Mouse (Mus musculus): Measurements from ENCODE around the gene Rsu1. TPM values are rescaled to one million over a fixed set of nuclear protein-coding genes. Genes with fewer than 3 reads are reported as not detected.

Rsu1 gene
- polyA plus RNA-seq, 1 experiment from 2014 or later: 50.0 TPM

GRCm38 (mm10) chr2:13132406-13132805 lies 138.8 kb downstream of the Rsu1 start:
- H3K4me2 ChIP-seq: no peak overlapping the region
- 88% methylated on average over 8 of the region's 8 CpGs for WGBS
- no peaks in the 10 kb centered on the region for H3K9me3 ChIP-seq (replicated peaks)
- H3K9ac ChIP-seq: no peak overlapping the region
- H3K4me3 ChIP-seq: no peak overlapping the region
- no peak overlapping the region for H3K27ac ChIP-seq
- H3K4me1 ChIP-seq: no peaks in the 10 kb centered on the region
- no peaks in the 10 kb centered on the region for H3K27me3 ChIP-seq
- no peak for ATAC-seq
- H3K36me3 ChIP-seq (ENCODE audit: poor library complexity, severe bottlenecking): no peaks in the 10 kb centered on the region

GRCm38 (mm10) chr2:13129859-13130258 lies 141.4 kb downstream of the Rsu1 start:
- Histone ChIP-seq H3K4me2 (no peak overlapping the region), H3K9ac (no peak overlapping the region), H3K9me3 (replicated peaks) (no peaks in the 10 kb centered on the region), H3K36me3 (ENCODE audit: poor library complexity, severe bottlenecking) (no peaks in the 10 kb centered on the region), H3K27me3 (no peaks in the 10 kb centered on the region), H3K4me1 (no peaks in the 10 kb centered on the region), H3K27ac (no peak overlapping the region), H3K4me3 (no peak overlapping the region)
- ATAC-seq: peak; percentile 33; the same call in 1 of the 2 replicates
- 51% methylated on average over 10 of the region's 10 CpGs for WGBS

- no peak overlapping the region for H3K9ac ChIP-seq
- H3K4me2 ChIP-seq: no peak overlapping the region; the same call in 1 of the 2 replicates
- no peak overlapping the region for H3K4me3 ChIP-seq
Observed at GRCm38 (mm10) chr2:13129337-13129736, 141.9 kb downstream of the Rsu1 start.

GRCm38 (mm10) chr2:13120461-13120860 lies 150.8 kb downstream of the Rsu1 start:
- no peak for ATAC-seq
- Histone ChIP-seq H3K9me3 (replicated peaks) (no peaks in the 10 kb centered on the region), H3K4me2 (no peak overlapping the region), H3K27ac (no peak overlapping the region), H3K9ac (no peak overlapping the region), H3K27me3 (no peaks in the 10 kb centered on the region), H3K4me1 (no peaks in the 10 kb centered on the region), H3K4me3 (no peak overlapping the region), H3K36me3 (ENCODE audit: poor library complexity, severe bottlenecking) (no peaks in the 10 kb centered on the region)
- WGBS: 69% methylated on average over 5 of the region's 5 CpGs

More at GRCm38 (mm10) chr2:13129337-13129736, 141.9 kb downstream of the Rsu1 start:
- peak; percentile 57 for ATAC-seq
- Histone ChIP-seq H3K9me3 (replicated peaks) (no peaks in the 10 kb centered on the region), H3K36me3 (ENCODE audit: poor library complexity, severe bottlenecking) (no peaks in the 10 kb centered on the region), H3K4me1 (no peaks in the 10 kb centered on the region), H3K27me3 (no peaks in the 10 kb centered on the region), H3K27ac (no peak overlapping the region)
- 52% methylated on average over 10 of the region's 10 CpGs for WGBS

- H3K27me3 ChIP-seq: no peaks in the 10 kb centered on the region
- H3K4me2 ChIP-seq: no peak overlapping the region
- H3K4me3 ChIP-seq: no peak overlapping the region
- 76% methylated on average over 4 of the region's 4 CpGs for WGBS
- no peak for ATAC-seq
- H3K36me3 ChIP-seq (ENCODE audit: poor library complexity, severe bottlenecking): no peaks in the 10 kb centered on the region
- H3K27ac ChIP-seq: no peak overlapping the region
- H3K4me1 ChIP-seq: no peaks in the 10 kb centered on the region
- no peak overlapping the region for H3K9ac ChIP-seq
- no peaks in the 10 kb centered on the region for H3K9me3 ChIP-seq (replicated peaks)
Observed at GRCm38 (mm10) chr2:13117896-13118295, 153.3 kb downstream of the Rsu1 start.

GRCm38 (mm10) chr2:13106531-13106930 lies 164.7 kb downstream of the Rsu1 start:
- H3K9ac ChIP-seq: no peak overlapping the region
- no peaks in the 10 kb centered on the region for H3K36me3 ChIP-seq (ENCODE audit: poor library complexity, severe bottlenecking)
- H3K9me3 ChIP-seq (replicated peaks): no peaks in the 10 kb centered on the region
- no peak overlapping the region for H3K27ac ChIP-seq
- H3K4me3 ChIP-seq: no peak overlapping the region
- no peak for ATAC-seq
- H3K4me2 ChIP-seq: no peak overlapping the region
- H3K27me3 ChIP-seq: no peaks in the 10 kb centered on the region
- H3K4me1 ChIP-seq: no peaks in the 10 kb centered on the region
- 48% methylated on average over 4 of the region's 4 CpGs for WGBS

- 47% methylated on average over 2 of the region's 2 CpGs for WGBS
- Histone ChIP-seq H3K9me3 (replicated peaks) (no peaks in the 10 kb centered on the region), H3K4me3 (no peak overlapping the region), H3K4me2 (no peak overlapping the region), H3K36me3 (ENCODE audit: poor library complexity, severe bottlenecking) (no peaks in the 10 kb centered on the region), H3K27me3 (no peaks in the 10 kb centered on the region), H3K9ac (no peak overlapping the region), H3K4me1 (no peaks in the 10 kb centered on the region), H3K27ac (no peak overlapping the region)
- ATAC-seq: no peak
Observed at GRCm38 (mm10) chr2:13104388-13104787, 166.8 kb downstream of the Rsu1 start.

GRCm38 (mm10) chr2:13103797-13104200 lies 167.4 kb downstream of the Rsu1 start:
- no peak overlapping the region for H3K4me2 ChIP-seq
- H3K9ac ChIP-seq: no peak overlapping the region
- WGBS: 72% methylated on average over 7 of the region's 7 CpGs
- H3K27ac ChIP-seq: no peak overlapping the region
- H3K4me3 ChIP-seq: no peak overlapping the region
- ATAC-seq: no peak
- no peaks in the 10 kb centered on the region for H3K36me3 ChIP-seq (ENCODE audit: poor library complexity, severe bottlenecking)
- no peaks in the 10 kb centered on the region for H3K4me1 ChIP-seq
- no peaks in the 10 kb centered on the region for H3K27me3 ChIP-seq
- H3K9me3 ChIP-seq (replicated peaks): no peaks in the 10 kb centered on the region

GRCm38 (mm10) chr2:13094045-13094444 lies 177.2 kb downstream of the Rsu1 start:
- no peak overlapping the region for H3K4me3 ChIP-seq
- no peak overlapping the region for H3K4me2 ChIP-seq
- 95% methylated on average over 5 of the region's 5 CpGs for WGBS
- H3K9me3 ChIP-seq (replicated peaks): no peaks in the 10 kb centered on the region
- H3K4me1 ChIP-seq: no peaks in the 10 kb centered on the region
- H3K27me3 ChIP-seq: no peaks in the 10 kb centered on the region
- no peak for ATAC-seq
- no peak overlapping the region for H3K27ac ChIP-seq
- H3K9ac ChIP-seq: no peak overlapping the region
- H3K36me3 ChIP-seq (ENCODE audit: poor library complexity, severe bottlenecking): no peaks in the 10 kb centered on the region

- Histone ChIP-seq H3K4me2 (no peak overlapping the region), H3K27me3 (no peaks in the 10 kb centered on the region), H3K4me3 (no peak overlapping the region), H3K9ac (no peak overlapping the region), H3K36me3 (ENCODE audit: poor library complexity, severe bottlenecking) (no peaks in the 10 kb centered on the region), H3K27ac (no peak overlapping the region), H3K4me1 (no peaks in the 10 kb centered on the region), H3K9me3 (replicated peaks) (no peaks in the 10 kb centered on the region)
- WGBS: 82% methylated on average over 1 of the region's 1 CpGs
- ATAC-seq: no peak
Observed at GRCm38 (mm10) chr2:13093570-13093969, 177.6 kb downstream of the Rsu1 start.

GRCm38 (mm10) chr2:13091399-13092015 lies 179.7 kb downstream of the Rsu1 start:
- Histone ChIP-seq H3K27ac (no peak overlapping the region), H3K9me3 (replicated peaks) (no peaks in the 10 kb centered on the region), H3K9ac (no peak overlapping the region), H3K27me3 (no peaks in the 10 kb centered on the region), H3K36me3 (ENCODE audit: poor library complexity, severe bottlenecking) (no peaks in the 10 kb centered on the region), H3K4me2 (no peak overlapping the region), H3K4me1 (no peaks in the 10 kb centered on the region), H3K4me3 (no peak overlapping the region)
- no peak for ATAC-seq
- 95% methylated on average over 5 of the region's 5 CpGs for WGBS

- Histone ChIP-seq H3K4me3 (no peak overlapping the region), H3K9me3 (replicated peaks) (no peaks in the 10 kb centered on the region), H3K4me1 (no peaks in the 10 kb centered on the region), H3K36me3 (ENCODE audit: poor library complexity, severe bottlenecking) (no peaks in the 10 kb centered on the region), H3K27me3 (no peaks in the 10 kb centered on the region), H3K4me2 (no peak overlapping the region), H3K27ac (no peak overlapping the region), H3K9ac (no peak overlapping the region)
- no peak for ATAC-seq
- WGBS: 97% methylated on average over 1 of the region's 1 CpGs
Observed at GRCm38 (mm10) chr2:13090841-13091240, 180.4 kb downstream of the Rsu1 start.

GRCm38 (mm10) chr2:13089861-13090260 lies 181.4 kb downstream of the Rsu1 start:
- Histone ChIP-seq H3K27ac (no peak overlapping the region), H3K4me3 (no peak overlapping the region), H3K36me3 (ENCODE audit: poor library complexity, severe bottlenecking) (no peaks in the 10 kb centered on the region), H3K27me3 (no peaks in the 10 kb centered on the region), H3K9ac (no peak overlapping the region), H3K9me3 (replicated peaks) (no peaks in the 10 kb centered on the region), H3K4me1 (no peaks in the 10 kb centered on the region), H3K4me2 (no peak overlapping the region)
- 70% methylated on average over 4 of the region's 4 CpGs for WGBS
- no peak for ATAC-seq
